Mouse (Mus musculus): ENCODE measurements at regions not wholly inside any gene's neighbourhood (a gene's known extent, or its start where the extent isn't known, plus 50 kb on each side); places are given as distances from the start of the nearest gene placed in this dataset.

GRCm38 (mm10) chr3:52763660-52764059 lies 253.4 kb downstream of the Cog6 start:
- no peak for ATAC-seq (ENCODE audit: poor library complexity, severe bottlenecking)

- ATAC-seq (ENCODE audit: poor library complexity, severe bottlenecking): no peak
These were observed 254.5 kb downstream of the Cog6 start for GRCm38 (mm10) chr3:52762549-52762948.

DNA sequence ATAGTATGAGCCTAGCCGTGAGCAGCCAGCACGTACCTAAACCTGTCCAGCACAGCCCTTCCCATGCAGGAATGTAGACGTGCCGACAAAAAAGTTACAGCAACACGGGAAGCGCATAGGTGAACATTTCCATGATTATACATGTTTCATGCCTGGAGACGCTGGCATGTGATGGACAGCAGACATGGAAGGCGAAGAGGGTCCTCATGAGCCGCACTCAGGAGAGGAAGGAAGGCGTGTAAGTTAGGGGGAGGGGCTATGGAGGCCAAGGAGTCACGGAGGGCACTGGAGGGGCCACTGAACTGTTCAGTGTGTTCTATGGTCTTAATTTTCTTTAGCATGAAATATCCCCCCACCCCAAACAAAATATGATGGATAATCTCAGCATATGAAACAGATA lies 257.2 kb downstream of the Cog6 start:
- no peak for ATAC-seq (ENCODE audit: poor library complexity, severe bottlenecking)

DNA sequence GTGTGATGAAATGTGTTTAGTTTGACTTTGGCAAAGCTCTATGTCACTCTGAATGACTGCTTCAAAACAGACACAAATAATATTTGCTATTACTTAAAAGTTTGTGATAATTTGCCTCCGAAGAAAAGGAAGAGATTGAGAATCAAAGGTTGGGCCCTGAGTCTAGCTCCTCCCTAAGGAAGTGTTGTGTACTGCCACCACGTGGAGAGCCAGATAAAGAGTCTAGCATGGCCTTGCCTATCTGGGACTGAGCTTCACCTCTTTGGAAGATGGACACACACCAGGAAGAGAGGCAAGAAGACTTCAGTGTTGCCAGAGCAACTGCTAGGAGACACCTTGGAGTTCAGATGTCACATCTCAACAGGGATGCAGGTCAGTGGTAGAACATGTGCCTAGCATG lies 258.5 kb downstream of the Cog6 start:
- peak; percentile 51; the same call in 1 of the 2 replicates for ATAC-seq (ENCODE audit: poor library complexity, severe bottlenecking)

GRCm38 (mm10) chr3:52756816-52757215 lies 260.2 kb downstream of the Cog6 start:
- ATAC-seq (ENCODE audit: poor library complexity, severe bottlenecking): no peak

- ATAC-seq (ENCODE audit: poor library complexity, severe bottlenecking): no peak
These were observed 261.0 kb downstream of the Cog6 start for GRCm38 (mm10) chr3:52756006-52756405.

GRCm38 (mm10) chr3:52754978-52755377 lies 262.1 kb downstream of the Cog6 start:
- no peak for ATAC-seq (ENCODE audit: poor library complexity, severe bottlenecking)

GRCm38 (mm10) chr3:52754401-52754800 lies 262.6 kb downstream of the Cog6 start:
- ATAC-seq (ENCODE audit: poor library complexity, severe bottlenecking): no peak

GRCm38 (mm10) chr3:52746917-52747316 lies 270.1 kb downstream of the Cog6 start:
- ATAC-seq (ENCODE audit: poor library complexity, severe bottlenecking): no peak

DNA sequence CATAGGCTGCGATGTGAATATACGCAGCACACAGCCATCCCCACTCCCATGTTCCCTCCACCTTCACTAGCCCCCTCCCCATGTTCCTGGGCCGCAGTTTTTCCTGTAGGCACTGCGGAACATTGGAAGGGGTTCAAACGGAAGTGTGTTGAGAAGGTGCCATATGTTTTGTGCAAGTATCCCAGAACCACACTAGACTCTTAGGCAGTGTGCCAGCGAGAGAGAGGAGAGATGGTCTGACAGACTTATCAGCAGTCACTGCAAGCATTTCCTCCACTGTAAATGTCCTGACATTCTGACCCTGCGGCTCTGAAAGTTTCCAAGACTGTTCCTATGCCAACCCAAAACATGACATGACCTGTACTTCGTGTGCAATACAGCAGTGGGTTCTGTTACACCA lies 272.7 kb downstream of the Cog6 start:
- ATAC-seq (ENCODE audit: poor library complexity, severe bottlenecking): no peak

- ATAC-seq (ENCODE audit: poor library complexity, severe bottlenecking): no peak
These were observed 276.5 kb downstream of the Cog6 start for GRCm38 (mm10) chr3:52740466-52741026.

GRCm38 (mm10) chr3:52739526-52739925 lies 277.5 kb downstream of the Cog6 start:
- ATAC-seq (ENCODE audit: poor library complexity, severe bottlenecking): no peak

DNA sequence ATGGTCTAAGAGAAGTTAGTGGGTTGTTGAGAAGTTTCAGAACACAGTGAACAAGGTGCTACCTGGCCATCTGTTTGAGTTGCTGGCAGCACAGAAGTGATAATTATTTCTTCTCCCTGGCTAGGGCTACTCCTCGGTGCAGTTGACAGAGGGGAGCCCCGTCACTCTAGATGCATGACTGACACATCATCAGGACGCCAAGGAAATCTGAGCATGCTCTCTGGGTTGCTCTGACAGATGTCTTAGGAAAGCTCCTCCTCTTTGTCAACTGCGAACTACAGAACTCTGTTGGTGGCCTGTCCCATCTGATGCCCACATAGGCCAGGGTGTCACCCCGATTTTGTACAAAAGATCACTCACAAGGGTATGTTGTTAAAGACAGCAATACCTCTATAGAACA lies 278.7 kb downstream of the Cog6 start:
- ATAC-seq (ENCODE audit: poor library complexity, severe bottlenecking): no peak

DNA sequence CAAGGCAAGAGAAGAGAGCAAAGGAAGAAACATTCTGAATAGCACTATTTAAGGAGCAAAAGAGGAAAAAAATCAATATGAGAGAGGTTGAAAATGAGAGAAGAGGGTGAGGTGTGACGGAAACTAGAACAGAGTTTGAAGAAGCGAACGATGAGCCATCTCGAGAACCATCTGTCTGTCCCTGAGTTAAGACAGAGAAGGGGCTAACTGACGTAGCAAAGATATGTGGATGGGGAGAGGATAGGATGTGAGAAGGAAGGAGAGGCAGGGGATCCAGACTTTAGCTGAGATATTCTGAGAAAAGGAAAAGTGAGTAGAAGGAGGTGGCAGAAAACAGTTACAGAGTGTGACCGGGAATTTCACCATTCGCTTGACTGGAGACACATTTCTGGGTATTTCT lies 281.1 kb downstream of the Cog6 start:
- no peak for ATAC-seq (ENCODE audit: poor library complexity, severe bottlenecking)

DNA sequence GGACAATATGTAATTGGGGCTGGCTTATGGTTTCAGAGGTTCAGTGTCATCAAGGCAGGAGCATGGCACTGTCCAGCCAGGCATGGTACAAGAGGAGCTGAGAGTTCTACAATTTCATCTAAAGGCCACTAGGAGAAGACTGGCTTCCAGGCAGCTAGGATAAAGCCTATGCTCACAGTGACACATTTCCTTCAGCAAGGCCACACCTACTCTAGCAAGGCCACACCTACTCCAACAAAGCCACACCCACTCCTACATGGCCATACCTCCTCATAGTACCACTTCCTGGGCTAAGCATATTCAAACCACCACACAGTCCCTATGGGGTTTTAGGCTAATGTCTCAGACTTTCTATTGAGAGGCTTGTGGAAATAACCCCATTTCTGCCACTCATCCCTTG lies 285.1 kb downstream of the Cog6 start:
- ATAC-seq (ENCODE audit: poor library complexity, severe bottlenecking): no peak

DNA sequence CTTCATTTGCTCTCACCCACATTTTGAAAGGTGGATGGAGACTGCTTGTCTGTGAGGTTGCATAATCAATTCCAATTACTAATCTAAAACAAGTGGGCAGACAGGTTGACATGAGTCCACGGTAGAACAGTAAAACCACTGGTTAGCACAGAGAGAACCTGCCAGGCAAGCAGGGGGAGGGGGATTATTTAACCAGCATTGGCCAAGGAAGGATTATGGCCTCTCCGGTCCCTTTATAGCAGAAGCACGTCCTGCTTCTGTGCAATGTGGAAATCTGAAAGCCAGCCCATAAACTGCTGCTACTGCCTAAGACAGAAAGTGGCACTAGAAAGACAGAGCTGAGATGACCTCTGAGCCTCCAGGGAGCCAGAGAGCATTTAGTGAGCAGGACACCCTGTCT lies 285.5 kb downstream of the Cog6 start:
- no peak for ATAC-seq (ENCODE audit: poor library complexity, severe bottlenecking)

GRCm38 (mm10) chr3:52729731-52730130 lies 287.3 kb downstream of the Cog6 start:
- no peak for ATAC-seq (ENCODE audit: poor library complexity, severe bottlenecking)

GRCm38 (mm10) chr3:52728860-52729259 lies 288.2 kb downstream of the Cog6 start:
- no peak for ATAC-seq (ENCODE audit: poor library complexity, severe bottlenecking)

- ATAC-seq (ENCODE audit: poor library complexity, severe bottlenecking): no peak
These were observed 288.6 kb downstream of the Cog6 start for GRCm38 (mm10) chr3:52728426-52728825.

- no peak for ATAC-seq (ENCODE audit: poor library complexity, severe bottlenecking)
These were observed 292.7 kb downstream of the Cog6 start for GRCm38 (mm10) chr3:52724354-52724753.

DNA sequence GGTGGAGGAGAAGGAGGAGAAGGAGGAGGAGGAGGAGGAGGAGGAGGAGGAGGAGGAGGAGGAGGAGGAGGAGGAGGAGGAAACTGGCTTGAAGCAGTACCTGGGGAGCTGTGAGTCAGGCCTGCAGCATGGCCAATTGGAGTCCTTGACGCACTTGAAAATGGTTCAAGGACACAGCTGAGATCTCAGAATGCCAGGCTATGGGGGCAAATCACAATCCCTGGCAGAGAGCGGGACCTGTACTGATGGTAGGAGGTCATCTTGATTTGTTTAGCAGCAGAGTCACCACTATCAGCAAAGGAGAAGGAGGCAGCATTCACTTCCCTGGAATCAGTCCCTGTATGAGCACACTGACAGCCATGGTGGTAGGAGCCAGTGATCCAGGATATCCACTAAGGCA lies 294.1 kb downstream of the Cog6 start:
- ATAC-seq (ENCODE audit: poor library complexity, severe bottlenecking): no peak

- ATAC-seq (ENCODE audit: poor library complexity, severe bottlenecking): no peak
These were observed 297.9 kb downstream of the Cog6 start for GRCm38 (mm10) chr3:52719181-52719580.

DNA sequence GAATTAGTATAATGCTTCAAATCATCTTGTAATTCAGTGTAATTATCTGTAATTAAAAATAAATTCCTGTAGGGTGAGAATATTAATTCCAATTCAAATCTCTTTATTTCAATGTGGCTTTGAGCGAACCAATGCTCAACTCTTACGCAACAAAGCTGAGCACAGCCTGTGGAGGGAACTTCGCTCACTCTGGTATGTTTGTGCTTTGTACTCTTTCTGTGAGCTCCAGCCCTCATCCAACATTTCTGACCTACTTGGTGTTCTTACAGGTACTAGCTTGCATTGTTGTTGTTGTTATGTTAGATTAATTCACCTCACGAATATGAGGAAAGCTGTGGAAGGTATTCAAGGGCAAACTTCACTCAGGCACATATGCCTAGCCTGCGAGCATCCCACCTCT lies 299.7 kb downstream of the Cog6 start:
- ATAC-seq (ENCODE audit: poor library complexity, severe bottlenecking): no peak

DNA sequence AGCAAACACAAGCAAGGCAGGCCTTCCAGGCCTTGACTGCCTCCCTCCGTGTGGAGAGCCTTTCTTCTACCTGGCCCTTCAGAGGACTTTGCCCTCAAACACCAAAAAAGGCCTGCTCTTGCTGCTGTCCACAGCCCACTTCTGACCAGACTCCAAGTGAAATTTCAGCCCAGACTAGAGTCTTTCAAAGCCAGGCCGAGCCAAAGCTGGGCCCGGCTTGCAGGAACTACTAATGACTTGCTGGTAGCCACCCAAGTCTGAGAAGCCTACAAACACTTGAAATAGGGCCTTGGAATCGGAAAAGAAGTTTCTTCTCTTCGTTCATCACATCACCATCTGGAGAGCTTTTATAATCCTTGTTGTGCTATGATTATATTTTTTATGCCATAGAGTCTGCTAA lies 304.9 kb downstream of the Cog6 start:
- ATAC-seq (ENCODE audit: poor library complexity, severe bottlenecking): no peak

All from megakaryocyte, adult 5-6 weeks (primary cell).